Mouse (Mus musculus) forebrain, postnatal 0 days (tissue): ENCODE results near the gene Nudt16l1. TPM values are rescaled to one million over a fixed set of nuclear protein-coding genes. Genes with fewer than 3 reads are reported as not detected.

Source experiments
- ATAC-seq: fragments of 200-750 bp; cut with Nextera tagmentation; 2 replicates; pipeline ENCODE4 v1.8.0; 2017; ENCODE audit warnings: mild to moderate bottlenecking, moderate library complexity
- DNase-seq: peaks from one replicate; pipeline ENCODE4 v3.0.0-alpha.2; 2015
- H3K27ac ChIP-seq: fragments of 300-500 bp; sonication (generic); 2 replicates; pipeline ENCODE4 v1.5.1; 2014; ENCODE audit warnings: low read depth, mild to moderate bottlenecking, antibody characterized with exemption, low read length, moderate library complexity, mixed read lengths
- H3K27me3 ChIP-seq: fragments of 300-500 bp; sonication (generic); 2 replicates; pipeline ENCODE4 v1.6.1; 2014; ENCODE audit warnings: mild to moderate bottlenecking, low read length, mixed read lengths; ENCODE audit not compliant: insufficient read depth
- H3K36me3 ChIP-seq: fragments of 300-500 bp; sonication (generic); 2 replicates; pipeline ENCODE4 v1.6.1; 2014; ENCODE audit warnings: mild to moderate bottlenecking, moderate library complexity; ENCODE audit not compliant: insufficient read depth
- H3K4me1 ChIP-seq: fragments of 300-500 bp; sonication (generic); 2 replicates; pipeline ENCODE4 v1.6.1; 2014; ENCODE audit warnings: antibody characterized with exemption; ENCODE audit not compliant: insufficient read depth
- H3K4me2 ChIP-seq: fragments of 300-500 bp; sonication (generic); 2 replicates; pipeline ENCODE4 v1.6.1; 2014; ENCODE audit warnings: low read depth, mild to moderate bottlenecking, moderate library complexity
- H3K4me3 ChIP-seq: fragments of 300-500 bp; sonication (generic); 2 replicates; pipeline ENCODE4 v1.5.1; 2014; ENCODE audit warnings: low read depth, low read length, mixed read lengths
- H3K9ac ChIP-seq: fragments of 300-500 bp; sonication (generic); 2 replicates; pipeline ENCODE4 v1.6.1; 2014; ENCODE audit warnings: mild to moderate bottlenecking
- H3K9me3 ChIP-seq: fragments of 300-500 bp; sonication (generic); 2 replicates; pipeline ENCODE4 v1.6.1; 2016; ENCODE audit warnings: low read length
- CTCF ChIP-seq: sonication (generic); IDR thresholded peaks from 2 replicates; pipeline ENCODE4 v1.5.1; 2016; ENCODE audit warnings: antibody characterized with exemption, control low read depth, low read depth
- WGBS: fragments of 180-500 bp; shearing (Covaris S2); extraction: QIAGEN DNeasy Blood & Tissue Kit; methylation state at CpG from one replicate; pipeline ENCODE4 v1.1.7; 2014; 5-methylcytosine and 5-hydroxymethylcytosine counted together
- polyA plus RNA-seq: library from polyadenylated mRNA; unstranded; fragments of >200 nt; fragmentation: Nextera tagmentation; extraction: Ambion mirVana; gene quantifications from 2 replicates; pipeline ENCODE4 v1.2.1, GENCODE M21; 2015
- total RNA-seq: library from RNA; depleted of rRNA; stranded (reverse); fragments of >200 nt; gene quantifications from 2 replicates; pipeline ENCODE4 v1.2.3, GENCODE M21; 2014

Nudt16l1 gene
- total and polyA plus RNA-seq, 2 experiments from 2014 or later, result 36.6 to 133 TPM

- no peak overlapping the region for H3K27ac ChIP-seq
- no peak overlapping the region for H3K4me3 ChIP-seq
- no peaks in the 10 kb centered on the region for H3K36me3 ChIP-seq
- TF ChIP-seq CTCF, result no peak
- 87% methylated on average over 8 of the region's 8 CpGs for WGBS
- no peak overlapping the region for H3K9ac ChIP-seq
- no peak for DNase-seq
- H3K4me2 ChIP-seq, result peak overlapping the region; percentile 78; the same call in 1 of the 2 replicates
- no peaks in the 10 kb centered on the region for H3K9me3 ChIP-seq
- H3K27me3 ChIP-seq, result no peaks in the 10 kb centered on the region
- peaks cover 8% of the 10 kb centered on the region; the same call in 1 of the 2 replicates for H3K4me1 ChIP-seq
- ATAC-seq, result no peak
These were observed 27.0 kb downstream of the Nudt16l1 start for GRCm38 (mm10) chr16:4965392-4966129.

GRCm38 (mm10) chr16:4968426-4968825, 29.9 kb downstream of the Nudt16l1 start:
- no peak for ATAC-seq
- H3K9me3 ChIP-seq, result no peaks in the 10 kb centered on the region
- H3K36me3 ChIP-seq, result no peaks in the 10 kb centered on the region
- no peak overlapping the region for H3K4me3 ChIP-seq
- H3K27me3 ChIP-seq, result no peaks in the 10 kb centered on the region
- no peak overlapping the region for H3K9ac ChIP-seq
- no peak overlapping the region for H3K4me2 ChIP-seq
- WGBS, result 76% methylated on average over 3 of the region's 3 CpGs
- no peak for DNase-seq
- no peak for TF ChIP-seq CTCF
- H3K4me1 ChIP-seq, result peaks cover under 1% of the 10 kb centered on the region; the same call in 1 of the 2 replicates
- no peak overlapping the region for H3K27ac ChIP-seq

GRCm38 (mm10) chr16:4969055-4969843, 30.7 kb downstream of the Nudt16l1 start:
- H3K27me3 ChIP-seq, result no peaks in the 10 kb centered on the region
- H3K9me3 ChIP-seq, result no peaks in the 10 kb centered on the region
- DNase-seq (no peak), ATAC-seq (no peak)
- H3K4me3 ChIP-seq, result no peak overlapping the region
- no peak overlapping the region for H3K9ac ChIP-seq
- no peak for TF ChIP-seq CTCF
- no peaks in the 10 kb centered on the region for H3K36me3 ChIP-seq
- H3K27ac ChIP-seq, result no peak overlapping the region
- 88% methylated on average over 5 of the region's 5 CpGs for WGBS
- no peaks in the 10 kb centered on the region for H3K4me1 ChIP-seq
- no peak overlapping the region for H3K4me2 ChIP-seq

GRCm38 (mm10) chr16:4971626-4972025, 33.1 kb downstream of the Nudt16l1 start:
- DNase-seq, result no peak
- Histone ChIP-seq H3K4me3 (no peak overlapping the region), H3K4me2 (no peak overlapping the region), H3K27ac (no peak overlapping the region), H3K4me1 (no peaks in the 10 kb centered on the region), H3K9ac (no peak overlapping the region), H3K9me3 (no peaks in the 10 kb centered on the region), H3K36me3 (no peaks in the 10 kb centered on the region), H3K27me3 (no peaks in the 10 kb centered on the region)
- WGBS, result 86% methylated on average over 4 of the region's 4 CpGs
- TF ChIP-seq CTCF, result no peak
- ATAC-seq, result no peak

GRCm38 (mm10) chr16:4974521-4974920, 36.0 kb downstream of the Nudt16l1 start:
- 69% methylated on average over 5 of the region's 5 CpGs for WGBS
- Histone ChIP-seq H3K27ac (no peak overlapping the region), H3K36me3 (no peaks in the 10 kb centered on the region), H3K4me2 (no peak overlapping the region), H3K9me3 (no peaks in the 10 kb centered on the region), H3K27me3 (no peaks in the 10 kb centered on the region), H3K9ac (no peak overlapping the region), H3K4me1 (no peaks in the 10 kb centered on the region), H3K4me3 (no peak overlapping the region)
- TF ChIP-seq CTCF, result no peak
- DNase-seq (no peak), ATAC-seq (no peak)

- 85% methylated on average over 2 of the region's 2 CpGs for WGBS
These were observed 37.6 kb downstream of the Nudt16l1 start for GRCm38 (mm10) chr16:4976180-4976579.

More at GRCm38 (mm10) chr16:4976180-4976579, 37.6 kb downstream of the Nudt16l1 start:
- H3K9ac ChIP-seq, result no peak overlapping the region
- H3K4me2 ChIP-seq, result no peak overlapping the region
- H3K27me3 ChIP-seq, result no peaks in the 10 kb centered on the region
- H3K9me3 ChIP-seq, result no peaks in the 10 kb centered on the region
- no peak for TF ChIP-seq CTCF
- ATAC-seq (no peak), DNase-seq (no peak)
- H3K36me3 ChIP-seq, result no peaks in the 10 kb centered on the region
- no peak overlapping the region for H3K27ac ChIP-seq
- H3K4me3 ChIP-seq, result no peak overlapping the region
- no peaks in the 10 kb centered on the region for H3K4me1 ChIP-seq
